ENCODE assay signal across 9 mouse cellular contexts in genomic region chr10:62847069-62847626, GRCm38 (mm10). TPM values are rescaled to one million over a fixed set of nuclear protein-coding genes. Genes with fewer than 3 reads are reported as not detected.
A peak's percentile ranks its signal among the peaks of the same experiment; 100 is the strongest.
DNase-seq lines count a peak whose midpoint lies in the region; ATAC-seq lines count a peak whose summit lies in the region.
"Had no signal": no experiment of that assay in that cellular context is flagged by ENCODE, and none has a peak within 500 bp of the region (broad histone marks: within the 10 kb centered on the region; RNA-seq: fewer than 3 reads in every experiment).

No protein-coding gene starts in this region.

- H3K9me3 ChIP-seq in embryonic facial prominence, embryonic 13.5 days, result no peaks in the 10 kb centered on the region
- no peaks in the 10 kb centered on the region for H3K9me3 ChIP-seq in embryonic facial prominence, embryonic 10.5 days
- no peaks in the 10 kb centered on the region for H3K9me3 ChIP-seq in midbrain, embryonic 16.5 days (replicated peaks; ENCODE audit: control insufficient read depth, low read length, poor library complexity, severe bottlenecking)
- no peaks in the 10 kb centered on the region for H3K9me3 ChIP-seq in midbrain, embryonic 14.5 days (ENCODE audit: control insufficient read depth, low read length)
- H3K9me3 ChIP-seq: embryonic facial prominence, embryonic 15.5 days had no signal

- WGBS in embryonic facial prominence, embryonic 13.5 days, result 68% methylated on average over 12 of the region's 12 CpGs
- WGBS in embryonic facial prominence, embryonic 10.5 days, result 86% methylated on average over 12 of the region's 12 CpGs
- 74% methylated on average over 12 of the region's 12 CpGs for WGBS in midbrain, embryonic 16.5 days
- 81% methylated on average over 12 of the region's 12 CpGs for WGBS in midbrain, embryonic 14.5 days

- no peak for ATAC-seq in embryonic facial prominence, embryonic 13.5 days (ENCODE audit: insufficient number of reproducible peaks, insufficient read depth, low FRiP score, low TSS enrichment, low read depth)
- ATAC-seq in midbrain, embryonic 16.5 days, result 0 out of 2 replicates have a peak, but pooled peaks have one; percentile 42
- no peak for ATAC-seq in midbrain, embryonic 14.5 days (ENCODE audit: low FRiP score, low TSS enrichment)

- H3K27ac ChIP-seq in embryonic facial prominence, embryonic 13.5 days, result 0 out of 2 replicates have a peak overlapping the region, but pooled peaks have one; percentile 8
- H3K27ac ChIP-seq in embryonic facial prominence, embryonic 10.5 days (replicated peaks), result no peak overlapping the region
- no peak overlapping the region for H3K27ac ChIP-seq in midbrain, embryonic 16.5 days (ENCODE audit: low read length)
- H3K27ac ChIP-seq in midbrain, embryonic 14.5 days (replicated peaks; ENCODE audit: low read depth, low read length), result no peak overlapping the region; the same call in 1 of the 2 replicates
- H3K27ac ChIP-seq: embryonic facial prominence, embryonic 15.5 days had no signal

- H3K4me3 ChIP-seq in embryonic facial prominence, embryonic 13.5 days, result no peak overlapping the region
- no peak overlapping the region for H3K4me3 ChIP-seq in embryonic facial prominence, embryonic 10.5 days
- H3K4me3 ChIP-seq in midbrain, embryonic 16.5 days (ENCODE audit: low read depth, low read length), result no peak overlapping the region
- no peak overlapping the region for H3K4me3 ChIP-seq in midbrain, embryonic 14.5 days (replicated peaks; ENCODE audit: low read depth, low read length)
- H3K4me3 ChIP-seq: embryonic facial prominence, embryonic 15.5 days had no signal

- no peak overlapping the region for H3K9ac ChIP-seq in embryonic facial prominence, embryonic 13.5 days
- H3K9ac ChIP-seq in midbrain, embryonic 16.5 days (ENCODE audit: low read depth, low read length), result no peak overlapping the region
- no peak overlapping the region for H3K9ac ChIP-seq in midbrain, embryonic 14.5 days (replicated peaks; ENCODE audit: low read length)
- H3K9ac ChIP-seq: embryonic facial prominence, embryonic 15.5 days had no signal

- H3K27me3 ChIP-seq in embryonic facial prominence, embryonic 13.5 days, result no peaks in the 10 kb centered on the region
- H3K27me3 ChIP-seq in embryonic facial prominence, embryonic 10.5 days (replicated peaks; ENCODE audit: low read depth, poor library complexity, severe bottlenecking), result no peaks in the 10 kb centered on the region
- H3K27me3 ChIP-seq in midbrain, embryonic 16.5 days (ENCODE audit: control insufficient read depth, insufficient read depth, low read depth, low read length), result no peaks in the 10 kb centered on the region
- no peaks in the 10 kb centered on the region for H3K27me3 ChIP-seq in midbrain, embryonic 14.5 days (ENCODE audit: control insufficient read depth, insufficient read depth, low read length)
- H3K27me3 ChIP-seq: embryonic facial prominence, embryonic 15.5 days had no signal

- H3K4me1 ChIP-seq in embryonic facial prominence, embryonic 13.5 days, result peaks cover 36% of the 10 kb centered on the region
- H3K4me1 ChIP-seq in embryonic facial prominence, embryonic 10.5 days, result peaks cover 21% of the 10 kb centered on the region
- no peaks in the 10 kb centered on the region for H3K4me1 ChIP-seq in midbrain, embryonic 16.5 days (ENCODE audit: control insufficient read depth, insufficient read depth, low read length)
- no peaks in the 10 kb centered on the region for H3K4me1 ChIP-seq in midbrain, embryonic 14.5 days (ENCODE audit: control insufficient read depth, insufficient read depth, low read length)

- H3K36me3 ChIP-seq in embryonic facial prominence, embryonic 13.5 days, result no peaks in the 10 kb centered on the region
- 0 out of 2 replicates have a peak, but pooled peaks cover 5% of the 10 kb centered on the region for H3K36me3 ChIP-seq in embryonic facial prominence, embryonic 10.5 days (replicated peaks)
- H3K36me3 ChIP-seq in midbrain, embryonic 16.5 days (ENCODE audit: control insufficient read depth, insufficient read depth, low read length), result no peaks in the 10 kb centered on the region
- H3K36me3 ChIP-seq in midbrain, embryonic 14.5 days (ENCODE audit: control insufficient read depth, insufficient read depth, low read length), result no peaks in the 10 kb centered on the region
- H3K36me3 ChIP-seq: embryonic facial prominence, embryonic 15.5 days had no signal

- DNase-seq in embryonic facial prominence, embryonic 10.5 days (ENCODE audit: low spot score), result no peak
- DNase-seq in midbrain, embryonic 14.5 days, result no peak
- DNase-seq in frontal cortex, postnatal 36 days (ENCODE audit: low spot score in 2 of 2), result peak; percentile 58 to 61
- peak; percentile 40 to 63 for DNase-seq in left cerebral cortex, postnatal 25 days (ENCODE audit: low spot score in 2 of 2)
- no peak for DNase-seq in yolk sac, embryonic 10.5 days (ENCODE audit: low spot score)
- no peak for DNase-seq in retina, postnatal 1 day

- intact Hi-C loops in left cerebral cortex, postnatal 25 days (cut with DNase I), result no loop called here

- no peak overlapping the region for H3K4me2 ChIP-seq in embryonic facial prominence, embryonic 13.5 days
- H3K4me2 ChIP-seq in midbrain, embryonic 16.5 days (ENCODE audit: low read length), result no peak overlapping the region
- H3K4me2 ChIP-seq in midbrain, embryonic 14.5 days (ENCODE audit: low read length), result no peak overlapping the region
- H3K4me2 ChIP-seq: embryonic facial prominence, embryonic 15.5 days had no signal

RNA-seq across cellular contexts. Expression of gene Ccar1, which starts 55.1 kb away (rescaled TPM):
- polyA plus RNA-seq in embryonic facial prominence, embryonic 13.5 days (2015; fragmentation: Nextera tagmentation; extraction: Ambion mirVana), result 130 and 147 TPM in 2 replicates
- polyA plus RNA-seq in embryonic facial prominence, embryonic 10.5 days (2016; fragmentation: Nextera tagmentation; extraction: Ambion mirVana), result 173 and 174 TPM in 2 replicates
- 88.7 and 102 TPM in 2 replicates for polyA plus RNA-seq in midbrain, embryonic 16.5 days (2015; fragmentation: Nextera tagmentation; extraction: Ambion mirVana)
- 86.9 and 116 TPM in 2 replicates for polyA plus RNA-seq in midbrain, embryonic 14.5 days (2014; fragmentation: Nextera tagmentation; extraction: Ambion mirVana)
- total RNA-seq in left cerebral cortex, postnatal 25 days (2021), result 10 to 100 TPM; 53.5 to 55.1 TPM

Comparison
In these comparisons a context has a peak if more than half of its experiments do, and no peak if none do; other contexts are left out.
1. DNase-seq: peak in frontal cortex, postnatal 36 days (2 of 2) and left cerebral cortex, postnatal 25 days (2 of 2); none in embryonic facial prominence, embryonic 10.5 days (single experiment), midbrain, embryonic 14.5 days (single experiment), yolk sac, embryonic 10.5 days (single experiment) and retina, postnatal 1 day (single experiment).